Mouse (Mus musculus) hindbrain, embryonic 16.5 days (tissue): ENCODE data around the gene Elac2. TPM values are rescaled to one million over a fixed set of nuclear protein-coding genes. Genes with fewer than 3 reads are reported as not detected.

Source experiments
- ATAC-seq: fragments of 200-750 bp; cut with Nextera tagmentation; 2 replicates; pipeline ENCODE4 v1.8.0; 2017; ENCODE audit warnings: moderate TSS enrichment, moderate library complexity
- H3K27ac ChIP-seq: fragments of 300-500 bp; sonication (generic); 2 replicates; pipeline ENCODE4 v1.5.1; 2014; ENCODE audit warnings: low read depth, mild to moderate bottlenecking, control low read depth, low read length, moderate library complexity
- H3K27me3 ChIP-seq: fragments of 300-500 bp; sonication (generic); replicated peaks from 2 replicates; pipeline ENCODE4 v1.6.1; 2014; ENCODE audit warnings: low read length; ENCODE audit not compliant: control insufficient read depth, insufficient read depth
- H3K36me3 ChIP-seq: fragments of 300-500 bp; sonication (generic); 2 replicates; pipeline ENCODE4 v1.6.1; 2014; ENCODE audit warnings: mild to moderate bottlenecking, low read length, moderate library complexity, mixed read lengths; ENCODE audit not compliant: control insufficient read depth, insufficient read depth
- H3K4me1 ChIP-seq: fragments of 300-500 bp; sonication (generic); 2 replicates; pipeline ENCODE4 v1.6.1; 2014; ENCODE audit warnings: low read depth, low read length; ENCODE audit not compliant: control insufficient read depth, insufficient read depth
- H3K4me2 ChIP-seq: fragments of 300-500 bp; sonication (generic); 2 replicates; pipeline ENCODE4 v1.6.1; 2014; ENCODE audit warnings: mild to moderate bottlenecking, low read length, control low read depth, moderate library complexity
- H3K4me3 ChIP-seq: fragments of 300-500 bp; sonication (generic); 2 replicates; pipeline ENCODE4 v1.5.1; 2014; ENCODE audit warnings: mild to moderate bottlenecking, low read length, control low read depth, moderate library complexity
- H3K9ac ChIP-seq: fragments of 300-500 bp; sonication (generic); 2 replicates; pipeline ENCODE4 v1.6.1; 2014; ENCODE audit warnings: low read depth, mild to moderate bottlenecking, control low read depth, low read length, moderate library complexity
- H3K9me3 ChIP-seq: fragments of 300-500 bp; sonication (generic); 2 replicates; pipeline ENCODE4 v1.6.1; 2014; ENCODE audit warnings: mild to moderate bottlenecking, low read length, moderate library complexity; ENCODE audit not compliant: control insufficient read depth
- WGBS: fragments of 180-500 bp; shearing (Covaris S2); extraction: QIAGEN DNeasy Blood & Tissue Kit; methylation state at CpG from one replicate; pipeline ENCODE4 v1.1.7; 2014; 5-methylcytosine and 5-hydroxymethylcytosine counted together
- polyA plus RNA-seq: library from polyadenylated mRNA; unstranded; fragments of >200 nt; fragmentation: Nextera tagmentation; extraction: Ambion mirVana; gene quantifications from 2 replicates; pipeline ENCODE4 v1.2.1, GENCODE M21; 2015

Gene Elac2
- 28.5 and 28.6 TPM in 2 replicates for polyA plus RNA-seq

DNA sequence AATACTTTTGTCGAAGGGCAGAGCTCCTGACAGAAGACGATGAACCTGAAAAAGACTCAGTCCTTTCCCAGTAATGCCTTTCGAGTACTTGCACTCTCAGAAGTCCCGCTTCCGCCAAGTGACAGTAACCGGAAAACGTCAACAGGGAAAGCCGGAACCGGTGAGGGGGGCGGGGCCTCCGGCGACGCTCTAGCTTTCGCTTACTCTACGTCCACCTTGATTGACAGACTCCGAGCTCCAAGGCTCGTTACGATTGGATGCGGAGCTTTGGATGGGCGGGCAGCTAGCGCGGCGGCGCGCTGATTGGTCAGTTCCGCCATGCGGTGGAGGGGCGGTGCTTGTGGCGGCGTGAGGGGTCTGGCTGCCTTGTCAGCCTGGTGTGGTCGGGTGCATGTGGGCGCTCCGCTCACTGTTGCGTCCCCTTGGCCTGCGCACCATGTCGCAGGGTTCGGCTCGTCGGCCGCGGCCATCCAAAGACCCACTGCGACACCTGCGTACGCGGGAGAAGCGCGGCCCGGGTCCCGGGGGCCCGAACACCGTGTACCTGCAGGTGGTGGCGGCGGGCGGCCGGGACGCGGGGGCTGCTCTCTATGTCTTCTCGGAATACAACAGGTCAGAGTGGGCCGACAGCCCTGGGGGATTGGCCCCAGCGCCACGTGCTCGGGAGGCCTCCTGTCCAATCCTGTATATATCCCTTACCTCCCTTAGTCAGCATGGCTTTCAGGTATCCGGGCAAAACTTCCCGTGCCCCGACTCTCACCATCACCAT lies at the start of gene Elac2:
Gene Elac2 (plus strand): TSS at position 319 of the 769 bp plus-strand sequence.
- under 1% methylated on average over 64 of the region's 65 CpGs for WGBS
- Histone ChIP-seq H3K27ac (peak within 1 kb of the TSS; percentile 31; the same call in 1 of the 2 replicates), H3K27me3 (no peaks in the 10 kb centered on the region), H3K9ac (peak within 1 kb of the TSS; percentile 91), H3K4me3 (peak within 1 kb of the TSS; percentile 98), H3K4me2 (peak within 1 kb of the TSS; percentile 92), H3K36me3 (peaks cover 6% of the 10 kb centered on the region; the same call in 1 of the 2 replicates), H3K9me3 (no peaks in the 10 kb centered on the region), H3K4me1 (peaks cover 13% of the 10 kb centered on the region)
- ATAC-seq = peak; percentile 100

DNA sequence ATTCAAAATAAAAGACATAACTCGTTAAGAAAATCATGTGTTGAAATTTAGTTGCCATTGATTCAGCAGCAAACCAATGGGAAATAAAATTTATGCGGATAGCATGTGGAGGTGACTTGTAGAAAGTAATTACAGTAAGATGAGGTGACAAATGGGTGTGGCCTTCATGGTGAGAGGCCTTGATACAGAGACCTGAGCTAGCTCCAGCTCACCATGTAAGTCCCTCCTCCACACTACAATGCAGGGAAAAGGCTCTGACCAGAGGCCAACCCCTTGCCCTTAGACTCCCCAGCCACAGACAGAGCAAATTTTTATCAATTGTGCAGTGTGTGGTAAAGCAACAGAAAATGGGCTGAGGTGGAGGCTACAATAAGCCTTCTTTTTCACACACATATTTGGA lies 49.7 kb upstream of the Elac2 start:
- H3K4me3 ChIP-seq = no peak overlapping the region
- H3K27me3 ChIP-seq = no peaks in the 10 kb centered on the region
- H3K36me3 ChIP-seq = no peaks in the 10 kb centered on the region
- H3K4me1 ChIP-seq = peaks cover 3% of the 10 kb centered on the region
- WGBS = 99% methylated on average over 2 of the region's 2 CpGs
- H3K9me3 ChIP-seq = no peaks in the 10 kb centered on the region
- H3K27ac ChIP-seq = no peak overlapping the region
- H3K9ac ChIP-seq = no peak overlapping the region
- no peak overlapping the region for H3K4me2 ChIP-seq
- no peak for ATAC-seq

DNA sequence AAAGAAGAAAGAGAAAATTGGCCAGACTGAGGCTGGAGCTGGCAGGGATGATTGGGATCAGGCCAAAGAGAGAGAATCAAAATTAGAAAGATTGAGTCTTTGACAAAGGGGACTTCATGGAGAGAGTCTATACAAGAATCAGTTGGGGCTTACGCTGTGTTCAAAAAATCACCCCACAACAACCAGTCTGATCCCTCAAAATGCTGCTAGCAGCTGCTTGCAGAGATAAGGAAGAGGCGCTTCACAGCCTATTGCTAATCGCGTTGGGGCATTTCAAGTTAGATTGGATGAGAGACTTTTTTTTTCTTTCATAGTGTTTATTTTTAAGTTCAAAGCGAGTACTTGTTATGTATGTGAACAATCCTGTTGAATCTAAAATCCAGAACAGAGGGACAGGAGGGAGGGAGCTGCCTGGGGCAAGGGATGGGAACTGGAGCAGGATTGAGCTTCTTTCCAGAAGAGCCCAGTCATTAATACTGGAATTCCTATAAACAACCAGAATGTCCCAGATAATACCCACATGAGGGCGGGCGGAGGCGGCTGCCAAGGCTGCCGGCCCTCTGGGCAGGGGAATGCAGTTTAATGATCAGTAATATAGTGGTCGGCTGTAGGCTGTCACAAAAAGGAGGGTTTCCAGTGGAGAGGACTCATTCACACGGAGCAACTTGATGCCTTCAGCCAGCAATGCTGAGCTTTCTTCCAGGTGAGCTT lies 47.6 kb upstream of the Elac2 start:
- 52% methylated on average over 11 of the region's 11 CpGs for WGBS
- no peak overlapping the region for H3K4me3 ChIP-seq
- no peak overlapping the region for H3K4me2 ChIP-seq
- H3K27ac ChIP-seq = peak overlapping the region; percentile 9; the same call in 1 of the 2 replicates
- no peaks in the 10 kb centered on the region for H3K9me3 ChIP-seq
- H3K36me3 ChIP-seq = no peaks in the 10 kb centered on the region
- peak; percentile 42; the same call in 1 of the 2 replicates for ATAC-seq
- H3K9ac ChIP-seq = no peak overlapping the region
- H3K27me3 ChIP-seq = no peaks in the 10 kb centered on the region
- peaks cover 3% of the 10 kb centered on the region for H3K4me1 ChIP-seq

DNA sequence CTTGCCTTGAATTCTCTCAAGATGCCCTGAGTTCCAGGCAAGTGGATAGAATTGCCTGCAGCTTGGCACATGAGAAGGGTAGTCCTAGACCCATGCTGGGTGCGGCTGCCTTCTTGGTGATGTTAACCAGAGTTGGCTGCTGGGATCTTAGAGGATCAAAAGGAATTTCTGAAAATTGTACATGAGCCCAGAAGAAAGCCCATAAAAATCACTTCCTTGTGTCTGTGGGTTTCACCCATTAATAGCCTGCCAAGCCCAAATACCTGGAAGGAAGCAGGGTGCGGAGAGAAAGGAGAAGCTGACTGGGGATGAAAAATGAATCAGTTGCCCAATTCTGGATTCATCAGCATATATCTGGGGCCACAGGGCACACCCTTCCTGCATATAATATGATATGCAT lies 41.6 kb upstream of the Elac2 start:
- H3K4me3 ChIP-seq = no peak overlapping the region
- no peaks in the 10 kb centered on the region for H3K9me3 ChIP-seq
- no peaks in the 10 kb centered on the region for H3K27me3 ChIP-seq
- WGBS = 95% methylated on average over 2 of the region's 2 CpGs
- H3K4me2 ChIP-seq = no peak overlapping the region
- no peaks in the 10 kb centered on the region for H3K36me3 ChIP-seq
- H3K4me1 ChIP-seq = no peaks in the 10 kb centered on the region
- H3K27ac ChIP-seq = no peak overlapping the region
- H3K9ac ChIP-seq = no peak overlapping the region
- no peak for ATAC-seq

DNA sequence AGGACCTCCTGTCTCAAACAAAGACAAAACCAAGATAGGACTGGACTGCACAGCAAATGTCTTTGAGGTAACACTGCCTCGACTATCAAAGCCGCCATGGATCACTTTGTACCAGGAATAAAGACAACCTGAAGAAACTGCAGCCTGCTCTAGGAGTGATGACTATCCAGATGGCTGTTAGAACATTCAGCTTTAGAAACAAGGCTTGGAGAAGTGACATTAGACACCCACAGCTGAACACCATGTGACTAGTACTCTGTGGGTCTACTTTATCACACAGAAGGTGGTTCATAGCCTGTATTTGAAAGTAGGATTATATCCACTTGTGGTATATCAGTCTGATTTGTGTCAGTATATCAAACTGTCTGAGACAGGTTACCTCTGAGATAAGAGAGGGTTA lies 37.6 kb upstream of the Elac2 start:
- H3K4me3 ChIP-seq = no peak overlapping the region
- no peaks in the 10 kb centered on the region for H3K9me3 ChIP-seq
- no peak overlapping the region for H3K4me2 ChIP-seq
- 93% methylated on average over 2 of the region's 2 CpGs for WGBS
- H3K27ac ChIP-seq = no peak overlapping the region
- H3K4me1 ChIP-seq = no peaks in the 10 kb centered on the region
- H3K9ac ChIP-seq = no peak overlapping the region
- H3K27me3 ChIP-seq = no peaks in the 10 kb centered on the region
- no peaks in the 10 kb centered on the region for H3K36me3 ChIP-seq
- no peak for ATAC-seq

DNA sequence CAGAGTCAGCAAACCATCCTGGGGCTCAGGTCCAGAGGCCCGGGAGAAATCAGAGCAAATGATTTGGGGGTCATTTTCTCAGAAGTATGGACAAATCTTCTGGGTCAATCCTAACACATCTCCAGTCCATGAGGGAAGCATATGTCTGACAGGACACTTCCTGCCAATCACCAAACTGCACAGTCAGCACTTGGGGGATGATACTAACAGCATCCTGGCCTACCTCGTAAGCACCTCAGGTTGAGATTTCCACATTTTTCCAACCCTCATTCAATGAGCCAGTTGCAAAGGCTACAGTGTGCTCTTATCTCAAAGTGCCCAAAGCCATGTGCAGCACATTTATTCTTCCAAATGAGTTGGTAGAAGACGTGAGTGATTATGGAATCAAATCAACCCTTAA lies 29.1 kb upstream of the Elac2 start:
- no peak overlapping the region for H3K9ac ChIP-seq
- WGBS = 81% methylated on average over 3 of the region's 3 CpGs
- H3K9me3 ChIP-seq = no peaks in the 10 kb centered on the region
- H3K4me3 ChIP-seq = no peak overlapping the region
- H3K4me2 ChIP-seq = no peak overlapping the region
- peaks cover 2% of the 10 kb centered on the region; the same call in 1 of the 2 replicates for H3K27me3 ChIP-seq
- no peaks in the 10 kb centered on the region for H3K36me3 ChIP-seq
- H3K4me1 ChIP-seq = no peaks in the 10 kb centered on the region
- no peak for ATAC-seq
- no peak overlapping the region for H3K27ac ChIP-seq

DNA sequence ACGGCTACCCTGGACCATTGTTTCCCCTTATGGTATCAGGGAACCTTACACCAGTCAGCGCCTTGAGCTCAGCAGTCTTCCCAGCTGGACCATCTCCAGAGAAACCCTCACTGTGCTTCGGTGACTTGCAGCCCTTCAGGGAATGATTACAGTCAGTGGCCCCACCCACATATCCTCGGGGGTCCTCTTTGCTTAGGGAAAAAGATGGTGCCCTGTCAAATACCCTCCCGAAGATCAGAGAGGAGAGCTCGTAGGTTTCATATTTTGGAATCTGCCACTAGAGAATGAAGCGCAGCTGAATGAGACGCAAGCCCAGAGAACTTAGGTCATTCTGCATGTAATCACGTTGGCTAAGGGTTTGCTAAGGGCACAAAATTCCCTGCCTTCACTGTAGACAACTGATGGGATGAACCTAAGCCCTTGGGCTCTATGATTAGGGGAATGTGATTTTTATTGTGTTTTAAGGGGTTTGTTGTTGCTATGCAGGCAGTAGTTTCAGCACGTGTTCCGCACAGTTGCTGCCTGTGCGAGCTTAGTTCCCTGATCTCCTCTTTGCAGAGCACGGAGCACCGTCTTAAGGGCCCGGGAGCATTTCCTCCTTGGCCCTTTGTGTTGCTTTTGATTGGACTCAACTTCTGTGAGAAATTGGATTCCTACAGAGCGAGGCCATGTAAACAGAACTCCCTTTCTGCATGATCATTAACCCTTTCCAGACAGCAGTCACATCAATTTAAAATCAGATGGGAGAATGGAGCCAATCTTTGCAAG lies 21.7 kb upstream of the Elac2 start:
- no peak for ATAC-seq

DNA sequence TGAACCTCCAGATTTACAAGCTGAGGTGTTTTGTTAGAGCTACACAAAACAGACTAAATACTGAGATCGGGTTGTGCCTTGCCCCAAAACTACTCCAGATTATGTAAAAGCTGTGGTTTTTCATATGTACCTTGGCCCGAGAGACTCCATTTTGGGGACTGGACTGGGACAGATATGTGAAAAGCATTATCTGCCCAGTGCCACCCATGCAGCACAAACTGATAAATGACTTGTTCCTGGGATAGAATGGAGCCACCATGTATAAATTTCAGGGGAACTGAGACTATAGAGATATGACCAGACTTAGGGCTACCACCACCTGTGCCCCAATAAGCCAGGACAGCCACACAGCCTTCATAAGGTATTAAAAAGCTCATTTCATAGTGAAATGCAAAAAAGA lies 16.2 kb upstream of the Elac2 start:
- Histone ChIP-seq H3K4me1 (no peaks in the 10 kb centered on the region), H3K4me2 (no peak overlapping the region), H3K9me3 (no peaks in the 10 kb centered on the region), H3K27ac (no peak overlapping the region), H3K9ac (no peak overlapping the region), H3K27me3 (no peaks in the 10 kb centered on the region), H3K4me3 (no peak overlapping the region), H3K36me3 (no peaks in the 10 kb centered on the region)
- ATAC-seq = no peak
- 93% methylated on average over 2 of the region's 2 CpGs for WGBS

More for the DNA sequence above, 21.7 kb upstream of the Elac2 start:
- peak overlapping the region; percentile 38 for H3K9ac ChIP-seq
- H3K4me2 ChIP-seq = peak overlapping the region; percentile 54
- H3K4me1 ChIP-seq = peaks cover 9% of the 10 kb centered on the region
- peaks cover 2% of the 10 kb centered on the region; the same call in 1 of the 2 replicates for H3K27me3 ChIP-seq
- no peak overlapping the region for H3K27ac ChIP-seq
- no peaks in the 10 kb centered on the region for H3K9me3 ChIP-seq
- peak overlapping the region; percentile 20 for H3K4me3 ChIP-seq
- WGBS = 7% methylated on average over 16 of the region's 16 CpGs
- no peaks in the 10 kb centered on the region for H3K36me3 ChIP-seq

DNA sequence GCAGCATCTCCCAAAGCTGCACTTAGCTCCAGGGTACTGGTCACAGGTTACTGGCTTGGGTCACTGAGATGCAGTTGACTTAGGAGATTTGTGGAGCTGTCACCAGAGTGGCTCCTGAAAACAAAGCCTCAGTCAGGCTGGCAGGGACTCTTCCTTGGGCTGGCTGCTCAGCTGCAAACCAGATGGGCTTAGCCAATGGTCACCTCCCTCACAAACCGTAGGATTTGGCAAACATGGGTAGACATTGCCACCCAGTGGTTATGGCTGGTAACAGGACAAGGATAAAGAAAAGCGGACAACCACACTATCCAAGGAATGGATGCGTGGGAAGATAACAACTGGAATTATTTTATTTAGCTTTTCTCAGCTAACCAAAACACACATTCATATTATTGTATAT lies 10.3 kb upstream of the Elac2 start:
- H3K9me3 ChIP-seq = no peaks in the 10 kb centered on the region
- H3K9ac ChIP-seq = no peak overlapping the region
- H3K36me3 ChIP-seq = no peaks in the 10 kb centered on the region
- ATAC-seq = peak; percentile 92
- no peaks in the 10 kb centered on the region; the same call in 1 of the 2 replicates for H3K4me1 ChIP-seq
- H3K27ac ChIP-seq = no peak overlapping the region
- no peak overlapping the region for H3K4me2 ChIP-seq
- no peak overlapping the region for H3K4me3 ChIP-seq
- peaks cover 7% of the 10 kb centered on the region for H3K27me3 ChIP-seq
- 4% methylated on average over 3 of the region's 3 CpGs for WGBS
